Mouse (Mus musculus): ENCODE data around the gene Patj. TPM values are rescaled to one million over a fixed set of nuclear protein-coding genes. Genes with fewer than 3 reads are reported as not detected.

Patj gene
- 1 to 10 TPM; 2.4 to 6.2 TPM for total RNA-seq (2021)
- long read RNA-seq, experiment 1, partial matches to known transcripts = 2 of 4 reads
- long read RNA-seq, experiment 1, other reads (novel, unspliced or antisense) = 2 of 4 reads
- long read RNA-seq, experiment 2 = 0 reads

DNA sequence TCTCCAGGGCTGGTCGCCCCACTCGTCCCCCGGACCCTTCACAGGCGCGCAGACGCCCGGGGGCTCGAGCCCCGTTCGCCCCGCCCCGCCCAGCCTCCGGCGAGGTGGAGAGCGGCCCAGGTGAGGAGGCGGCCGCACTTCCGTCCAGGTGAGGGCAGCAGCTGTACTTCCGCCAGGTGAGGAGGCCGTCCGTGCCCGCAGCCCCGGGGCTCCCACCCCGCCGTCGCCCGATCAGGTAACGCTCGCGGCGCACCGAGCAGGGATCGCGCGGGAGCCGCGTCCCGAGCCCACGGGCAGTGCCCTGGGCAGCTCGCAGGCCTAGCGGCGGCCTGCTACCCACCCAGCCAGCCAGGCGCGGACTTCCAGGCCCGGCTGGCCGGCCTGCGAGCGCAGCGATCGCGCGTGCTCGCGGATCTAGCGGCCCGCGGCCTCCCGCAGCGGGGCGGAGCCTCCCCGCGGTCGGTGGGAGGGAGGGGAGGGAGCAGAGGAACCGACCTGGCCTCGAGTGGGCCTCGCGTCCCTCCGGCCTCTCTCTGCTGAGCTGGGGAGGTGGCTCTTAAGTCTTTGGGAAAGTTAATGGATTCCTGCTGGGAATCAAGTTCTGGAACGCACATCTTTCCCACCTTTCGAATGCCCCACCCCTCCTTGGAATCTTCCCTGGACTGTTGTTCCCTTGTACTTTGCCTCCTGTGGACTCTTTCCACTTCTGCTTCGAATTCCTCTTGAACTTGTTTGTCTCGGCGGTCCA, at the start of gene Patj:
Patj (plus strand) TSS at position 96 of the 748 bp plus-strand sequence.
- TF ChIP-seq CTCF (IDR thresholded peaks at IDR 0.05) = peak; percentile 4; the same call in 1 of the 2 replicates
- intact Hi-C loops (cut with DNase I) = no loop called here
- H3K27ac ChIP-seq = peak within 1 kb of the TSS; percentile 85
- H3K4me3 ChIP-seq = peak within 1 kb of the TSS; percentile 91
- DNase-seq = peak; percentile 69

DNA sequence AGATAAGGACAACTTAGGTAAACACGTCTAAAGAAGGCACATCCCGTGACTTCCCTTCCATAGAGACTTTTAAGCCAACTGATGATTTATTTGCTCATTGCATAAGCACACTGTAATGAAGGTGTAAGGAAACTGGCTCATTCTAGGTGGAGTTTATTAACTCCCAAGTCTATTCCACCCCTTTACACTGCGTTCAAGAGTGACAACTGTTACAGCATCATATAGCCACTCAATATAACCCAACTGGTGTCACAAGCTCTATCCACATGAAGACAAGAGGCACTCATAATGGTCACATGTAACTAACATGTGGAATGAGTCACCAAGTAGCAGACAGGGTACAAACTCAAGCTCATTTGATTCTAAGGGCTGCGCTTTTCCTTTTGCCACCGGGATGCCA, 47.0 kb upstream of the Patj start:
- no peak for TF ChIP-seq CTCF (IDR thresholded peaks at IDR 0.05)
- intact Hi-C loops (cut with DNase I) = no loop called here

GRCm38 (mm10) chr4:98358034-98358809, 37.4 kb upstream of the Patj start:
- no peak overlapping the region for H3K4me3 ChIP-seq
- H3K27ac ChIP-seq = no peak overlapping the region
- no peak for DNase-seq
- no peak for TF ChIP-seq CTCF (IDR thresholded peaks at IDR 0.05)
- intact Hi-C loops (cut with DNase I) = no loop called here

More for the DNA sequence above, 47.0 kb upstream of the Patj start:
- no peak overlapping the region for H3K27ac ChIP-seq
- H3K4me3 ChIP-seq = no peak overlapping the region
- no peak for DNase-seq

DNA sequence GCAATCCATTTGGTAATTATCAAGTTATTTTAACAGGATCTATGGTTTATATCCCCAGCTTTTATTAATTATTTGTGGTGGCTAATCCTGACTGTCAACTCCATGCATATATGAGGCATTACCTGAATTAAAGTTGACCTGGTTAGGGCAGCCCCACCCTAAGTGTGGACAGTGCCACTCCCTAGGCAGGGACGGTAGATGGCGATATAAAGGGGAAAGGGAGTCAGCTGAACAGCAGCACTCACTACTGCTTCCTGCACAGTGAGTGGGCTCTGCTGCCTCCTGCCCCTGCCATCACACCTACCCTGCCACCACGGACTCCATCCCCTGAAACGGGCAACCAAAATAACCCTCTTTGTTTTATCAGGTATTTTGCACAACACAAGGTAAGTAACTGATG, 20.2 kb upstream of the Patj start:
- H3K27ac ChIP-seq = peak overlapping the region; percentile 70
- no peak overlapping the region; the same call in 1 of the 2 replicates for H3K4me3 ChIP-seq
- DNase-seq = no peak
- intact Hi-C loops (cut with DNase I) = no loop called here
- peak; percentile 39; the same call in 1 of the 2 replicates for TF ChIP-seq CTCF (IDR thresholded peaks at IDR 0.05)

- intact Hi-C loops (cut with DNase I) = no loop called here
- no peak overlapping the region for H3K4me3 ChIP-seq
- TF ChIP-seq CTCF (IDR thresholded peaks at IDR 0.05) = no peak
- DNase-seq = no peak
- H3K27ac ChIP-seq = peak overlapping the region; percentile 70; the same call in 1 of the 2 replicates
These were observed 18.6 kb upstream of the Patj start for GRCm38 (mm10) chr4:98376943-98377342.

GRCm38 (mm10) chr4:98382716-98383424, 12.7 kb upstream of the Patj start, which contains the start of gene Tm2d1:
Gene Tm2d1 (minus strand): TSS chr4:98383306.
- peak; percentile 91 for DNase-seq
- Histone ChIP-seq H3K27ac (peak within 1 kb of the TSS; percentile 91), H3K4me3 (peak within 1 kb of the TSS; percentile 99)
- no peak for TF ChIP-seq CTCF (IDR thresholded peaks at IDR 0.05)
- intact Hi-C loops (cut with DNase I) = loop anchor here (5.0 kb wide), 1 partner anchor 631 kb away; no protein-coding TSS in a partner anchor

GRCm38 (mm10) chr4:98385036-98385435, 10.5 kb upstream of the Patj start:
- no peak for TF ChIP-seq CTCF (IDR thresholded peaks at IDR 0.05)
- no peak overlapping the region for H3K27ac ChIP-seq
- no peak for DNase-seq
- intact Hi-C loops (cut with DNase I) = no loop called here
- H3K4me3 ChIP-seq = no peak overlapping the region

DNA sequence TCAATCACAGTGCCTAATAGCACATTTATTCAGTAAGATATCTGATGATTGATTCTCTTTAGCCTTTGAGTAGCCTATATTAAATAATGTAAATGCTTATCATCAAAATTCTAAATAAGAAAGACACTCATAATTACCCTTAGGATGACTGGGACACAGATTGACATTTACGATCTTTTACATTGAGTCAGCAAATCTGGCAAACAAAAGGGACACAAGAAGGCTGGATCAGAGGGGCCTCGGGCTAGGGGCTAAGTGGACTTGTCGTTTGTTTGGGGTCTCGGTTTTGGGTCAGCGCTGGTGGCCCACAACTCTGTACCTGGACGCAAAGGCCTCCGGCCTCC, 267 bp upstream of the Patj start:
- no peak for DNase-seq
- peak overlapping the region; percentile 85 for H3K27ac ChIP-seq
- intact Hi-C loops (cut with DNase I) = no loop called here
- H3K4me3 ChIP-seq = peak overlapping the region; percentile 91
- no peak for TF ChIP-seq CTCF (IDR thresholded peaks at IDR 0.05)

DNA sequence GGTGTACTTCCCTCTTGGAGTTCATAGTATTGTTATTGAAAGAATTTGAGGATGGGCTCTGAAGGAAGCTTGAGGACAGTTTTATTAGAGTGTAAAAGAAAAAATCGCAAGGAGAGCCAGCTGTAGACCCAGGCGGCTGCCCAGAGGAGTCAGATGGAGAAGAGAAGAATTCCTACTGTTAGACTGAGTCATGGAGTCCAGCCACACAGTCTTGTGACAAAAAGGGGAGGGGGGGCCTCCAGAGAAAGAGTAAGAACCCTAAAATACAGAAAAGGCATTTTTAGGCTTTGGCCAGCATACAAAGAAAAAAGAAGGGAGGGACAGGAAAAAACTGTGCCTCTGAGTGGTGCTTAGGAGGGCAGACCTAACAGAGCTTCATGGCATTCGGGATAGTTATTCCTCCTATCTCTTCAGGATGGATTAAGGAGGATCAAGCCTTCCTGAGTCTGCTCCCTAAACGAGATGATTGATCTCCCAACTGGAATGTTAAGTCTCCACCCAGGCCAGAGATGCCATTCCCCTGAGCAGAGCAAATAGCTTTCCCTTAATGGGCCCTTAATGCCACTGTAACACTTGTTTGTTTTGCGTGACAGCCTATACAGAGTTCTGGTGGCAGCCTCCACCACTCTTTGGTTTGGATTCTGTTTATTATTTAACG, 5.5 kb downstream of the Patj start:
- DNase-seq = no peak
- H3K4me3 ChIP-seq = no peak overlapping the region
- H3K27ac ChIP-seq = no peak overlapping the region
- intact Hi-C loops (cut with DNase I) = no loop called here
- no peak for TF ChIP-seq CTCF (IDR thresholded peaks at IDR 0.05)

GRCm38 (mm10) chr4:98401584-98401962, 6.0 kb downstream of the Patj start:
- H3K4me3 ChIP-seq = no peak overlapping the region
- no peak for DNase-seq
- no peak overlapping the region for H3K27ac ChIP-seq
- no peak for TF ChIP-seq CTCF (IDR thresholded peaks at IDR 0.05)
- intact Hi-C loops (cut with DNase I) = no loop called here

GRCm38 (mm10) chr4:98403492-98403891, 7.9 kb downstream of the Patj start:
- intact Hi-C loops (cut with DNase I) = no loop called here
- no peak for DNase-seq
- no peak overlapping the region for H3K27ac ChIP-seq
- no peak overlapping the region for H3K4me3 ChIP-seq
- no peak for TF ChIP-seq CTCF (IDR thresholded peaks at IDR 0.05)

DNA sequence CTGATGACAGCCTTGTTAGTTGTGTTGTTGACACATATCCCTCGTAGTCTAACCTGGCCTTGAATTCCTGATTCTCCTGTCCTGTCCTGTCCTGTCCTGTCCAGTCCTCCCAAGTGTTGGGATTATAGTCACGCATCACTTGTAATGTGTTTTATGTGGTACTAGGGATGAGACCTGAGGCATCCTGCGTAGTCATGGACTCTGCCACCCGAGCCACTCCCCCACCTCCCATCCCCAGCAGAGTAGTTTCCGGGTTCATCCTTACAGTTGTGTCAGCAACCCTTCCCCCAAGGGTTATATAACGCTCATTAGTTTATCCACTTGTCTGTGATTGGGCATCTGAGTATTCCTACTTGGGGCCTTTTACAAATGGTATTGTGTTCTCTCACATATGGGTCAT, 8.8 kb downstream of the Patj start:
- Histone ChIP-seq H3K27ac (no peak overlapping the region), H3K4me3 (no peak overlapping the region)
- no peak for TF ChIP-seq CTCF (IDR thresholded peaks at IDR 0.05)
- intact Hi-C loops (cut with DNase I) = no loop called here
- no peak for DNase-seq

All from gastrocnemius, adult 2 months (tissue).